Mouse (Mus musculus) frontal cortex, postnatal 36 days (tissue): ENCODE data around the gene Ksr2.
"Not testable (repeated sequence)": the region's sequence is repeated elsewhere in the genome, so short reads cannot be mapped to it uniquely, and the experiment has no call there.

ENCODE experiments used
- DNase-seq, 2 experiments: peaks; one replicate each; pipeline ENCODE4 v3.0.0; 2022; ENCODE audit warnings: low spot score in 2 of 2

Gene Ksr2

GRCm38 (mm10) chr5:117614331-117615024, 200.7 kb downstream of the Ksr2 start:
- DNase-seq, result peak; percentile 50 to 60

GRCm38 (mm10) chr5:117620292-117620691, 206.5 kb downstream of the Ksr2 start:
- DNase-seq, result no peak

- no peak for DNase-seq
Observed at GRCm38 (mm10) chr5:117622221-117622620, 208.4 kb downstream of the Ksr2 start.

- DNase-seq, result not testable (repeated sequence)
Observed at GRCm38 (mm10) chr5:117623206-117623605, 209.4 kb downstream of the Ksr2 start.

- no peak for DNase-seq
Observed at GRCm38 (mm10) chr5:117626907-117627306, 213.1 kb downstream of the Ksr2 start.

- DNase-seq, result peak; percentile 67 to 84
Observed at GRCm38 (mm10) chr5:117628351-117628750, 214.6 kb downstream of the Ksr2 start.

- no peak for DNase-seq
Observed at GRCm38 (mm10) chr5:117629570-117629969, 215.8 kb downstream of the Ksr2 start.

GRCm38 (mm10) chr5:117635211-117635610, 221.4 kb downstream of the Ksr2 start:
- no peak for DNase-seq

- DNase-seq, result no peak
Observed at GRCm38 (mm10) chr5:117635838-117636237, 222.0 kb downstream of the Ksr2 start.

GRCm38 (mm10) chr5:117641585-117641984, 227.8 kb downstream of the Ksr2 start:
- DNase-seq, result no peak

- no peak for DNase-seq
Observed at GRCm38 (mm10) chr5:117651238-117651886, 237.6 kb downstream of the Ksr2 start.

GRCm38 (mm10) chr5:117658641-117659040, 244.8 kb downstream of the Ksr2 start:
- no peak for DNase-seq

GRCm38 (mm10) chr5:117659596-117659995, 245.8 kb downstream of the Ksr2 start:
- no peak for DNase-seq

GRCm38 (mm10) chr5:117665181-117665580, 251.4 kb downstream of the Ksr2 start:
- no peak for DNase-seq

GRCm38 (mm10) chr5:117667314-117667713, 253.5 kb downstream of the Ksr2 start:
- no peak for DNase-seq

- DNase-seq, result no peak
Observed at GRCm38 (mm10) chr5:117669265-117669664, 255.5 kb downstream of the Ksr2 start.

- DNase-seq, result no peak
Observed at GRCm38 (mm10) chr5:117669843-117670242, 256.0 kb downstream of the Ksr2 start.

GRCm38 (mm10) chr5:117671362-117671761, 257.6 kb downstream of the Ksr2 start:
- no peak for DNase-seq

- no peak for DNase-seq
Observed at GRCm38 (mm10) chr5:117675840-117676239, 262.0 kb downstream of the Ksr2 start.

GRCm38 (mm10) chr5:117677231-117677630, 263.4 kb downstream of the Ksr2 start:
- DNase-seq, result no peak

- no peak for DNase-seq
Observed at GRCm38 (mm10) chr5:117678371-117678770, 264.6 kb downstream of the Ksr2 start.

GRCm38 (mm10) chr5:117682226-117682625, 268.4 kb downstream of the Ksr2 start:
- no peak for DNase-seq

GRCm38 (mm10) chr5:117684491-117684890, 270.7 kb downstream of the Ksr2 start:
- no peak for DNase-seq
